Mouse (Mus musculus): ENCODE results near the gene Vmn1r126. TPM values are rescaled to one million over a fixed set of nuclear protein-coding genes. Genes with fewer than 3 reads are reported as not detected.

Gene Vmn1r126
- polyA plus RNA-seq (2012; ENCODE audit: low replicate concordance) = not detected in 2 replicates

DNA sequence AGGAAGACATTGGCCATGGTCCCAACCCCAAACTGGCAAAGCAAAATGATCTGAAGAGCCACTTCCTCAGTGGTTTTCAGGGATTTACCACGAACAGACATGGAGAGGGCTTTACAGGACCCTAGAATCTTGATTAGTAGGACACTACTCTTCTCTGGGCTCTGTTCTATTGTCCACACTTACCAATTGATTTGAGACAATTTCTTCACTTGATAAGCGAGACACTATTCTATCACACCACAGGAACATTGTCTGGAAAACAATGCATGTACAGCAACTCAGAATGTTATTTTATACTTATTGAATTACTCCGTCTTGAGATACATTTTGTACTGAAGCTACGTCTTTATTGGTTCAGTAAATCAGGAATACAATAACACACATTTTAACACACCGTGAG is at the start of gene Vmn1r126:
Vmn1r126 (minus strand) TSS at position 101 of the 400 bp plus-strand sequence.

GRCm38 (mm10) chr7:21349073-21349472 is 47.8 kb upstream of the Vmn1r126 start, which contains the start of gene Vmn1r128:
Vmn1r128 (plus strand) TSS chr7:21349373.

GRCm38 (mm10) chr7:21319761-21320160 is 18.5 kb upstream of the Vmn1r126 start, which contains the start of gene Vmn1r127:
Vmn1r127 (minus strand) TSS chr7:21319861.

DNA sequence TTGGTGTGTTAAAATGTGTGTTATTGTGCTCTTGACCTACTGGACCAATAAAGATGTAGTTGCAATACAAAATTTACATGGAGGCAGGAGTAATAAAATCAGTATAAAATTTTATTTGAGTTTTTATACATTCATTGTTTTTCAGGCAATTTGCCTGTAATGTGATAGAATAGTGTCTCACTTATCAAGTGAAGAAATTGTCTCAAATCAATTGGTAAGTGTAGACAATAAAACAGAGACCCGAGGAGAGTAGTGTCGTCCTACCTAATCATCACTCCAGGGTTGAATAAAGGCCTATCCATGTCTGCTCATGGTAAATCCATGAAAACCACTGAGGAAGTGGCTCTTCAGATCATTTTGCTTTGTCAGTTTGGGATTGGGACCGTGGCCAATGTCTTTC is 29.4 kb downstream of the Vmn1r126 start, which contains the start of gene Vmn1r125:
Vmn1r125 (plus strand) TSS at position 301 of the 400 bp plus-strand sequence.

GRCm38 (mm10) chr7:21260517-21260916 is 40.8 kb downstream of the Vmn1r126 start, which contains the start of gene Vmn1r124:
Vmn1r124 (minus strand) TSS chr7:21260617.

Other genes starting within 250 kb of the Vmn1r126 start
- not detected in 2 replicates for gene Vmn1r120, start 247.7 kb downstream of the Vmn1r126 start, polyA plus RNA-seq (2012; ENCODE audit: low replicate concordance)
- gene Vmn1r121, start 203.0 kb downstream of the Vmn1r126 start, polyA plus RNA-seq (2012; ENCODE audit: low replicate concordance) = not detected in 2 replicates
- gene Vmn1r122, start 167.3 kb downstream of the Vmn1r126 start, polyA plus RNA-seq (2012; ENCODE audit: low replicate concordance) = not detected in 2 replicates
- gene Vmn1r123, start 139.3 kb downstream of the Vmn1r126 start, polyA plus RNA-seq (2012; ENCODE audit: low replicate concordance) = not detected in 2 replicates
- gene Gm5157, start 111.0 kb downstream of the Vmn1r126 start, polyA plus RNA-seq (2012; ENCODE audit: low replicate concordance) = not detected in 2 replicates
- gene Vmn1r124, start 40.9 kb downstream of the Vmn1r126 start, polyA plus RNA-seq (2012; ENCODE audit: low replicate concordance) = not detected in 2 replicates
- not detected in 2 replicates for gene Vmn1r125, start 29.3 kb downstream of the Vmn1r126 start, polyA plus RNA-seq (2012; ENCODE audit: low replicate concordance)
- gene Vmn1r127, start 18.4 kb upstream of the Vmn1r126 start, polyA plus RNA-seq (2012; ENCODE audit: low replicate concordance) = not detected in 2 replicates
- gene Vmn1r128, start 47.9 kb upstream of the Vmn1r126 start, polyA plus RNA-seq (2012; ENCODE audit: low replicate concordance) = not detected in 2 replicates
- not detected in 2 replicates for gene Vmn1r129, start 59.8 kb upstream of the Vmn1r126 start, polyA plus RNA-seq (2012; ENCODE audit: low replicate concordance)
- not detected in 2 replicates for gene Gm6882, start 131.3 kb upstream of the Vmn1r126 start, polyA plus RNA-seq (2012; ENCODE audit: low replicate concordance)
- not detected in 2 replicates for gene Vmn1r130, start 210.3 kb upstream of the Vmn1r126 start, polyA plus RNA-seq (2012; ENCODE audit: low replicate concordance)
- gene Vmn1r131, start 244.6 kb upstream of the Vmn1r126 start, polyA plus RNA-seq (2012; ENCODE audit: low replicate concordance) = not detected in 2 replicates

Measured in leukemia stem cell, adult 10-12 weeks (primary cell).